Mouse (Mus musculus) kidney, embryonic 16.5 days (tissue): ENCODE measurements at regions not wholly inside any gene's neighbourhood (a gene's known extent, or its start where the extent isn't known, plus 50 kb on each side); places are given as distances from the start of the nearest gene placed in this dataset.
A peak's percentile ranks its signal among the peaks of the same experiment; 100 is the strongest.

Experiments used
- ATAC-seq: fragments of 200-750 bp; cut with Nextera tagmentation; 2 replicates; pipeline ENCODE4 v1.8.0; 2017; ENCODE audit warnings: moderate TSS enrichment; ENCODE audit not compliant: low FRiP score, low TSS enrichment
- H3K27ac ChIP-seq: fragments of 300-500 bp; sonication (generic); 2 replicates; pipeline ENCODE4 v1.5.1; 2014; ENCODE audit warnings: low read length
- H3K27me3 ChIP-seq: fragments of 300-500 bp; sonication (generic); 2 replicates; pipeline ENCODE4 v1.6.1; 2014; ENCODE audit warnings: low read length, control low read depth, mixed read lengths; ENCODE audit not compliant: insufficient read depth
- H3K36me3 ChIP-seq: fragments of 300-500 bp; sonication (generic); 2 replicates; pipeline ENCODE4 v1.6.1; 2014; ENCODE audit warnings: low read length, control low read depth, mixed read lengths; ENCODE audit not compliant: insufficient read depth
- H3K4me1 ChIP-seq: fragments of 300-500 bp; sonication (generic); 2 replicates; pipeline ENCODE4 v1.6.1; 2014; ENCODE audit warnings: low read length, control low read depth, mixed read lengths; ENCODE audit not compliant: insufficient read depth
- H3K4me2 ChIP-seq: fragments of 300-500 bp; sonication (generic); replicated peaks from 2 replicates; pipeline ENCODE4 v1.6.1; 2014; ENCODE audit warnings: low read depth, low read length
- H3K4me3 ChIP-seq: fragments of 300-500 bp; sonication (generic); 2 replicates; pipeline ENCODE4 v1.5.1; 2014; ENCODE audit warnings: mild to moderate bottlenecking, low read length
- H3K9ac ChIP-seq: fragments of 300-500 bp; sonication (generic); replicated peaks from 2 replicates; pipeline ENCODE4 v1.6.1; 2014; ENCODE audit warnings: low read length
- H3K9me3 ChIP-seq: fragments of 300-500 bp; sonication (generic); 2 replicates; pipeline ENCODE4 v1.6.1; 2016; ENCODE audit warnings: low read length, control low read depth
- WGBS: fragments of 180-500 bp; shearing (Covaris S2); extraction: QIAGEN DNeasy Blood & Tissue Kit; methylation state at CpG from one replicate; pipeline ENCODE4 v1.1.7; 2014; 5-methylcytosine and 5-hydroxymethylcytosine counted together

GRCm38 (mm10) chr5:85285856-85286255 is 779.5 kb downstream of the Cenpc1 start:
- Histone ChIP-seq H3K9me3 (no peaks in the 10 kb centered on the region), H3K36me3 (no peaks in the 10 kb centered on the region), H3K4me2 (no peak overlapping the region), H3K4me1 (no peaks in the 10 kb centered on the region), H3K27me3 (no peaks in the 10 kb centered on the region), H3K9ac (no peak overlapping the region), H3K27ac (no peak overlapping the region), H3K4me3 (no peak overlapping the region)
- no peak for ATAC-seq
- 87% methylated on average over 3 of the region's 3 CpGs for WGBS

- no peaks in the 10 kb centered on the region for H3K27me3 ChIP-seq
- no peak overlapping the region for H3K4me2 ChIP-seq
- H3K4me1 ChIP-seq: no peaks in the 10 kb centered on the region
- no peaks in the 10 kb centered on the region for H3K36me3 ChIP-seq
- no peaks in the 10 kb centered on the region for H3K9me3 ChIP-seq
- WGBS: 73% methylated on average over 4 of the region's 4 CpGs
- no peak overlapping the region for H3K4me3 ChIP-seq
- no peak for ATAC-seq
- no peak overlapping the region for H3K27ac ChIP-seq
- no peak overlapping the region for H3K9ac ChIP-seq
Observed at GRCm38 (mm10) chr5:85248453-85248852, 816.9 kb downstream of the Cenpc1 start.

GRCm38 (mm10) chr5:85240380-85240779 is 823.2 kb upstream of the Epha5 start:
- H3K27ac ChIP-seq: no peak overlapping the region
- no peak for ATAC-seq
- H3K27me3 ChIP-seq: no peaks in the 10 kb centered on the region
- H3K36me3 ChIP-seq: no peaks in the 10 kb centered on the region
- H3K9me3 ChIP-seq: no peaks in the 10 kb centered on the region
- H3K4me2 ChIP-seq: no peak overlapping the region
- no peak overlapping the region for H3K9ac ChIP-seq
- H3K4me1 ChIP-seq: no peaks in the 10 kb centered on the region
- no peak overlapping the region for H3K4me3 ChIP-seq

GRCm38 (mm10) chr5:85239509-85240031 is 822.4 kb upstream of the Epha5 start:
- H3K27ac ChIP-seq: no peak overlapping the region
- H3K4me2 ChIP-seq: no peak overlapping the region
- H3K4me3 ChIP-seq: no peak overlapping the region
- no peaks in the 10 kb centered on the region for H3K9me3 ChIP-seq
- no peaks in the 10 kb centered on the region for H3K27me3 ChIP-seq
- 73% methylated on average over 3 of the region's 3 CpGs for WGBS
- H3K36me3 ChIP-seq: no peaks in the 10 kb centered on the region
- ATAC-seq: 0 out of 2 replicates have a peak, but pooled peaks have one; percentile 23
- no peak overlapping the region for H3K9ac ChIP-seq
- H3K4me1 ChIP-seq: no peaks in the 10 kb centered on the region
